Comparison of ENCODE assay signal across 9 mouse cellular contexts in genomic region chr17:31326220-31326852, GRCm38 (mm10). TPM values are rescaled to one million over a fixed set of nuclear protein-coding genes. Genes with fewer than 3 reads are reported as not detected.
A peak's percentile ranks its signal among the peaks of the same experiment; 100 is the strongest.
DNase-seq lines count a peak whose midpoint lies in the region; ATAC-seq lines count a peak whose summit lies in the region.
"Had no signal": no experiment of that assay in that cellular context is flagged by ENCODE, and none has a peak within 500 bp of the region (broad histone marks: within the 10 kb centered on the region; RNA-seq: fewer than 3 reads in every experiment).

No protein-coding gene starts in this region.

- 28% methylated on average over 9 of the region's 9 CpGs for WGBS in neural tube, embryonic 13.5 days
- WGBS in intestine, embryonic 15.5 days: 41% methylated on average over 9 of the region's 9 CpGs
- 48% methylated on average over 9 of the region's 9 CpGs for WGBS in liver, embryonic 12.5 days (ENCODE audit: insufficient replicate concordance)

- DNase-seq in neural tube, embryonic 10.5 days (ENCODE audit: extremely low spot score, low spot score): no peak
- peak; percentile 93 for DNase-seq in R1 (ENCODE audit: low read depth, low spot score)
- peak; percentile 46 for DNase-seq in thymus, postnatal 14 days
- DNase-seq in adrenal gland, postnatal 10 days: no peak
- DNase-seq in spleen, postnatal 14 days (ENCODE audit: low spot score in 2 of 2): no peak

- H3K4me3 ChIP-seq in neural tube, embryonic 13.5 days: no peak overlapping the region
- H3K4me3 ChIP-seq in intestine, embryonic 15.5 days (replicated peaks): no peak overlapping the region
- no peak overlapping the region for H3K4me3 ChIP-seq in liver, embryonic 12.5 days

- no peak overlapping the region for H3K9ac ChIP-seq in neural tube, embryonic 13.5 days
- H3K9ac ChIP-seq in intestine, embryonic 15.5 days: no peak overlapping the region
- no peak overlapping the region for H3K9ac ChIP-seq in liver, embryonic 12.5 days

- ATAC-seq in neural tube, embryonic 13.5 days (ENCODE audit: low read depth): no peak
- ATAC-seq in intestine, embryonic 15.5 days: no peak
- ATAC-seq in liver, embryonic 12.5 days: no peak

- peaks cover 23% of the 10 kb centered on the region for H3K4me1 ChIP-seq in neural tube, embryonic 13.5 days (replicated peaks)
- peaks cover 22% of the 10 kb centered on the region for H3K4me1 ChIP-seq in intestine, embryonic 15.5 days (replicated peaks)
- peaks cover 22% of the 10 kb centered on the region for H3K4me1 ChIP-seq in liver, embryonic 12.5 days

- H3K9me3 ChIP-seq in neural tube, embryonic 13.5 days: no peaks in the 10 kb centered on the region
- no peaks in the 10 kb centered on the region for H3K9me3 ChIP-seq in intestine, embryonic 15.5 days
- H3K9me3 ChIP-seq in liver, embryonic 12.5 days (replicated peaks): no peaks in the 10 kb centered on the region

- H3K36me3 ChIP-seq in neural tube, embryonic 13.5 days: no peaks in the 10 kb centered on the region; the same call in 1 of the 2 replicates
- no peaks in the 10 kb centered on the region for H3K36me3 ChIP-seq in intestine, embryonic 15.5 days
- no peaks in the 10 kb centered on the region for H3K36me3 ChIP-seq in liver, embryonic 12.5 days

- peak overlapping the region; percentile 42; the same call in 1 of the 2 replicates for H3K27ac ChIP-seq in neural tube, embryonic 13.5 days (replicated peaks)
- H3K27ac ChIP-seq in intestine, embryonic 15.5 days: peak overlapping the region; percentile 81
- no peak overlapping the region for H3K27ac ChIP-seq in liver, embryonic 12.5 days

- no peak overlapping the region for H3K4me2 ChIP-seq in neural tube, embryonic 13.5 days
- peak overlapping the region; percentile 24; the same call in 1 of the 2 replicates for H3K4me2 ChIP-seq in intestine, embryonic 15.5 days (replicated peaks)
- H3K4me2 ChIP-seq in liver, embryonic 12.5 days: no peak overlapping the region

- H3K27me3 ChIP-seq in neural tube, embryonic 13.5 days: no peaks in the 10 kb centered on the region
- no peaks in the 10 kb centered on the region for H3K27me3 ChIP-seq in intestine, embryonic 15.5 days (replicated peaks)
- no peaks in the 10 kb centered on the region for H3K27me3 ChIP-seq in liver, embryonic 12.5 days (replicated peaks)

RNA-seq across cellular contexts. Expression of gene Slc37a1, which starts 39.7 kb away (rescaled TPM):
- polyA plus RNA-seq in neural tube, embryonic 13.5 days (2015; fragmentation: Nextera tagmentation; extraction: Ambion mirVana): 13.3 and 14.6 TPM in 2 replicates
- 18.4 and 22.7 TPM in 2 replicates for polyA plus RNA-seq in intestine, embryonic 15.5 days (2015; fragmentation: Nextera tagmentation; extraction: Ambion mirVana)
- 4.4 and 5.4 TPM in 2 replicates for polyA plus RNA-seq in liver, embryonic 12.5 days (2016; fragmentation: Nextera tagmentation; extraction: Ambion mirVana)
- total RNA-seq in adrenal gland, postnatal 10 days (2021): 10 to 100 TPM in 1 of 2 experiments, 1 to 10 TPM in 1; 4.4 to 10.9 TPM

RNA-seq across cellular contexts. Expression of gene Rsph1, which starts 49.2 kb away (rescaled TPM):
- 2.2 and 2.3 TPM in 2 replicates for polyA plus RNA-seq in neural tube, embryonic 13.5 days (2015; fragmentation: Nextera tagmentation; extraction: Ambion mirVana)
- polyA plus RNA-seq in intestine, embryonic 15.5 days (2015; fragmentation: Nextera tagmentation; extraction: Ambion mirVana): 1.1 and 1.3 TPM in 2 replicates
- polyA plus RNA-seq in liver, embryonic 12.5 days (2016; fragmentation: Nextera tagmentation; extraction: Ambion mirVana): 0.25 and 0.32 TPM in 2 replicates
- total RNA-seq in adrenal gland, postnatal 10 days (2021): 1 to 10 TPM; 3.5 to 4.6 TPM

RNA-seq across cellular contexts. Expression of gene Pde9a, which starts 59.7 kb away (rescaled TPM):
- 34.7 and 35.1 TPM in 2 replicates for polyA plus RNA-seq in neural tube, embryonic 13.5 days (2015; fragmentation: Nextera tagmentation; extraction: Ambion mirVana)
- 52.0 and 55.3 TPM in 2 replicates for polyA plus RNA-seq in intestine, embryonic 15.5 days (2015; fragmentation: Nextera tagmentation; extraction: Ambion mirVana)
- polyA plus RNA-seq in liver, embryonic 12.5 days (2016; fragmentation: Nextera tagmentation; extraction: Ambion mirVana): 5.6 and 6.1 TPM in 2 replicates
- total RNA-seq in adrenal gland, postnatal 10 days (2021): 10 to 100 TPM in 1 of 2 experiments, 1 to 10 TPM in 1; 7.9 to 12.7 TPM
- polyA plus RNA-seq: macrophage had no signal

Comparison
In these comparisons a context has a peak if more than half of its experiments do, and no peak if none do; other contexts are left out.
1. DNase-seq: peak in R1 (single experiment) and thymus, postnatal 14 days (single experiment); none in neural tube, embryonic 10.5 days (single experiment), adrenal gland, postnatal 10 days (single experiment) and spleen, postnatal 14 days (0 of 2).